Mouse (Mus musculus): ENCODE data around the gene Rmnd5a.
A peak's percentile ranks its signal among the peaks of the same experiment; 100 is the strongest.
"Not testable (repeated sequence)": the region's sequence is repeated elsewhere in the genome, so short reads cannot be mapped to it uniquely, and the experiment has no call there.

Rmnd5a gene

GRCm38 (mm10) chr6:71440492-71441250 is at the start of gene Rmnd5a:
Rmnd5a (minus strand) TSS chr6:71440637.
- peak; percentile 95 for DNase-seq (ENCODE audit: low read depth)

GRCm38 (mm10) chr6:71487966-71488365 is 47.5 kb upstream of the Rmnd5a start:
- DNase-seq (ENCODE audit: low read depth), result no peak

GRCm38 (mm10) chr6:71486867-71487266 is 46.4 kb upstream of the Rmnd5a start:
- no peak for DNase-seq (ENCODE audit: low read depth)

GRCm38 (mm10) chr6:71486226-71486625 is 45.8 kb upstream of the Rmnd5a start:
- DNase-seq (ENCODE audit: low read depth), result no peak

DNA sequence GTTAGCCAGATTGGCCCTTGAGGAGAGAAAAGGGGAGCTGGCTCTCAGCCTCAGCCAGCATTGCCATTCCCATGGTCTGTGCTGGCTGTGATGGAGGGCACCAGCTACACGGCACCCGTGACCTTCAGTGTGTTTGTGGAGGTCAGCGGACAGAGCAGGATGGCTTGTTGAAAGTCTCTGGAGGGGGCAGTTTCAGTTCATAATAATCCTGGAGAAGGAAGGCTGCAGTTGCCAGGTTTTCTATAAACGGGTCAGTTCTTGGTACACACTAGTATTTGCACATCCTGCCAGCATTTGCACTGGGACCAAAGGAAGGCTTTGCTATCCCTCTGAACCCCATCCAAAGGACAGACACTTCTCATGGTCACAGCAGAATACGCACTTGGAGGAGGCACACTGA is 44.8 kb upstream of the Rmnd5a start:
- DNase-seq (ENCODE audit: low read depth), result no peak

DNA sequence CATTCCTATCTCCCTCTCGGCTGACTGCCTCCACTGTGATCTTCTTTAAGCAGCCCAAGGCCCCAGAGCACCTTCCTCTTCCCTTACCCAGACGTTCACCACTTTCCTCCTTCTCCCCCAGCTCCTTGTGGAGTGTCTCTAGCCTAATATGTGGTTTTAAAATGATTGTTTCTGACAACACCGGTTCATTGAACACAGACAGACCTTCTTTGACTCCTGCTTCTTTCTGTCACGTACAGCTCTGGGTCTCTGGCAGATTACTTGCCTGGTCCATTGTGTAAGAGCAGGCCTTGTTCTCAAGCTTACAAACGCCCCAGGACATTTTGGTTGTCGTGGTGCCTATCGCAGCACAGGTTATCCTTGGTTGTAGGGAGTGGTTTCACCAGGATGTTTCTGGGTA is 40.7 kb upstream of the Rmnd5a start:
- DNase-seq (ENCODE audit: low read depth), result no peak

DNA sequence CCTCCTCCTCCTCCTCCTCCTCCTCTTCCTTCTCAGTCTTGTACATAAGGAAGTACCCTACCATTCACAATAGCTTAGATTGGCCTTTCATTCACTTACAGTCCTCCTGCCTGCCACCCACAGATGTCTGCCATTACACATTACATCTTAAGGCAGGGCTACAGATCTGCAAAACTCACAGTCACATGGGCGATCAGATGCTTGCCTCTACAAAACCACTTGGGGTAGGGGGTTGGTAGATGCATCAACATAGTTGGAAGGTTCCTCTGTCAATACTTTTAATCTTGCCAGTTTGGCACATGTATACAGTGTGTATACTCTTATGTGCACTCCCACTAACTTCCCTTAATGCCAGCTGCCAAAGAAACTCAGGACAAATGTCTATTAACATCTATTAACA is 39.7 kb upstream of the Rmnd5a start:
- no peak for DNase-seq (ENCODE audit: low read depth)

- not testable (repeated sequence) for DNase-seq (ENCODE audit: low read depth)
These were observed 39.2 kb upstream of the Rmnd5a start for GRCm38 (mm10) chr6:71479588-71479987.

DNA sequence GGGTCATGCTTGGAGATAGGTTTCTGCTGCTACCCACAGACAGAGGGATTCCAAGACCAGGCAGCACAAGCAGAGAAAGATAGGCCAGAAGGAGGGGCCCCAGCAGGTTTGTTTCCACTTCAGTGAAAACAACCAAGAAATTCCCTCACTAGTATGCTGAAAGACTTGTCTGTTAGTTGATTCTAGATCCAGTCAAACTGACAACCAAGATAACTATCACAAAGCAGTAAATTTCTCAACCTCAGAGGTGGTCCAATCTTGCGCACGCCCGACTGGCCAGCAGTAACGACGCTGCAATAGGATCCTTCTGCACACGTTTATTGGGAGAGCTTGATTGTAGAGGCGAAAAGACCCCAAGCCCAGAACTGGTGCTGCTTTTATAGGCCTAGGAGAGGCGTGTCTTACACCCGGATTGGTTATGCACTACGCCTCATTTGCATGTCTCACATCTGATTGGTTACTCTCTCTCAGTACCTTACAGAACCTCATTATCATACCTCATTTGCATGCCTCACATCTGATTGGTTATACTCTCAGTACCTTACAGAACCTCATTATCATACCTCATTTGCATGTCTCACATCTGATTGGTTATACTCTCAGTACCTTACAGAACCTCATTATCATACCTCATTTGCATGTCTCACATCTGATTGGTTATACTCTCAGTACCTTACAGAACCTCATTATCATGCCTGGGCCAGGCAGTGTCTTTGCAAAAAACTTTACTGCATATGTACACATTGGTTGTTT is 38.6 kb upstream of the Rmnd5a start:
- not testable (repeated sequence) for DNase-seq (ENCODE audit: low read depth)

GRCm38 (mm10) chr6:71476783-71477182 is 36.3 kb upstream of the Rmnd5a start:
- no peak for DNase-seq (ENCODE audit: low read depth)

- no peak for DNase-seq (ENCODE audit: low read depth)
These were observed 35.2 kb upstream of the Rmnd5a start for GRCm38 (mm10) chr6:71475604-71476003.

DNA sequence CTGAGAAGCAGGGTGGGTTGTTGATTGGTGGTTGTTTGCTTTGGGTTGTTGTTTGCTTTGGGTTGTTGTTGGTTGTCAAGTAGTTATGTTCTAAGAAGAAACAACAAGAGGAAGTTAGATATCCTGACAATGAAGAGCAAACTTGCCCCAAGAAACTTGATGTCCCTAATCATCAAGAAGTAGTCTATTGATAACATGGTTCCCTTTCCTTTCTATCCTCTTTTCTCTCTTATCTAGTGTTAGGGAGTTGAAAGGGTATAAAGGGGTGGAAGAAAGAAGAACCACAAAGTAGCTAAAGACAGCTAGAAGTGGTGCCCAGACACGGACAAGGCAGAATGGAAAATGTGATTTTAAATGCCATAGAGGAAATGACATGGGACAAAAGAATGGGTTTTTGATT is 32.3 kb upstream of the Rmnd5a start:
- DNase-seq (ENCODE audit: low read depth), result no peak

- no peak for DNase-seq (ENCODE audit: low read depth)
These were observed 31.5 kb upstream of the Rmnd5a start for GRCm38 (mm10) chr6:71471830-71472520.

DNA sequence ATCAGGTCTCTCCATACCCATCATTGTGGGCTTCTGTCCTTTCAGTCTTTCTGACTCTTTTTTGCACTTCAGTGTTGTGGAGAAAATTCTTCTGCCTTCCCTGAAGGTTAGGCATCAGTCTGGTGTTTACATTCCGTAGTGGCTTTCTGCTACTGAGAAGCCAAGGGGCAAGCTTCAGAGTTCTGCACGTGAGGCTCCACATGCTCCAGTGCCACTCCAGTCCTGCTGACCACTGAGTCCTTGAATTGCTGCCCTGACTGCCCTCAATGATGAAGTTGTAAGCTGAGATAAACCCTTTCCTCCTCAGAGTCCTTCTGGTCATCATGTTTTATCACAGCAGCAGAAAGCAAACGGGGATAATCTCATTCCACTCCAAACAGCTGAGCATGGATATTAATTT is 28.9 kb upstream of the Rmnd5a start:
- no peak for DNase-seq (ENCODE audit: low read depth)

DNA sequence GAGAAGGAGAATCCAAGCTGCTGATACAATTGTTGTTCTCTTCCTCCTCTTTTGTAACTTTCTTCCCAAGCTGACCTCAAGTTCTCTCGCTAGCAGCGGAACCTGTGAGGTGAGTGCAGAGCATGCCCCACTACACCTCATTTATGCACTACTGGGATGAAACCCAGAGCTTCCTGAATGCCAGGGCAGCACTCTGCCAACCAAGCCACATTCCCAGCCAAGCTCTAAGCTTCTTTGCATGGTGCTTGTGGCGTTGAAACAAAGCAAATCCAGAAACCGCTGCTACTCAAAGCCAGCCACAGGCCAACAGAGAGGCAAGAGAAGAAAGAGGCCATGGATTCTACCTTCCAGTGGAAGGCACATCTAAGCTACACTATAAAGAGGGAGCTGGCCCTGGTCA is 27.3 kb upstream of the Rmnd5a start:
- no peak for DNase-seq (ENCODE audit: low read depth)

DNA sequence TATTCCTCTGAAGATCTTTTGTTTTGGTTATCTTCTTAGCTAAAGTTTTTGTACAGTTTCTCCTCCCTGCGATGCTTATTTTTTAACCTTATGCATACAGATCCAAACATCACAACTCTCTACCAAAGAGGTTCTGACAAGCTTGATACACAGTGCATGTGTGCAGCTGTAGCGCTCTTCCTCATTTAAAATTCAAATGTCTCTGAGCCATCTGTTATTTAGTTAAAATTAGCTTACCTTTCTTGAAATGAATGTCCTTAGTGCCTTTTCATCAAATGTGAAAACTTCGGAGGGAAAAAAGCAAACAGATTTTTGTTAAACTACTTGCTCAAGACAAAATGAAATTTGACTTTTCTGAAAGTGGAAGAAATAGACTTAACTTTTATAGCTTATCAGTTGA is 24.7 kb upstream of the Rmnd5a start:
- no peak for DNase-seq (ENCODE audit: low read depth)

GRCm38 (mm10) chr6:71457956-71458608 is 17.6 kb upstream of the Rmnd5a start:
- DNase-seq (ENCODE audit: low read depth), result no peak

DNA sequence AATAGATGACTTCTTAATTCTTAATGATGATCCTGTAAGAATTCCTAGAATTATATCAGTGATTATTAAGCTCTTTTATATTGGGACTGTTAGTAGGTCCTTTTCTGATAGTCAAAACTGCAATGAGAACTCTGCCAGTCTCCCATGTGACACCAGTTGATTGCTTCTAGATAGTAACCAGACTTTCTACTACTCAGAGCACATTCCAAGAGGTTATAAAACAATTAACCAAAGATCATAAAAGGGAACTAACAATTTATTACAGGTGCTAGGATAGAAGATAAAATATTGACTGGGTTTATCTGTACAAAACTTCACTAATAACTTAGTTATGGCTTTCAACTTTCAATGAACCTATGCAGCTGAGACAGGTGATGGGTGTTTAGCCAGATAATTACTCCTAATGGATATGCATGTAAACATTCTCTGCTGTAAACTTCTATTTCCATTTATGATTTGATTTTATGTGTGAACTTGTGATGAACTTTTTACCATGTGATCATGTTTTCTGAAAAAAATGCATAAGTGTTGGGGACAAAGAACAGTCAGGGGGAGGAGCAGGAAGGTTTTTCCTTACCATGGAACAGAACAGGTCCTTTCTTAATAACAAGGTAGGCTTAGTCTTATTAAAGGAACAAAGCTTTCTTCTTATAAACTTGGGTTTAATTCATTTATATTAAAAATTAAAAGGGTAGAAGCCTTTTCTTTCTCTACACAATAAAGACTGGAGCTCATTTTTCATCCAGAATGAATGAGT is 13.7 kb upstream of the Rmnd5a start:
- not testable (repeated sequence) for DNase-seq (ENCODE audit: low read depth)

- DNase-seq (ENCODE audit: low read depth), result no peak
These were observed 12.4 kb upstream of the Rmnd5a start for GRCm38 (mm10) chr6:71452792-71453191.

DNA sequence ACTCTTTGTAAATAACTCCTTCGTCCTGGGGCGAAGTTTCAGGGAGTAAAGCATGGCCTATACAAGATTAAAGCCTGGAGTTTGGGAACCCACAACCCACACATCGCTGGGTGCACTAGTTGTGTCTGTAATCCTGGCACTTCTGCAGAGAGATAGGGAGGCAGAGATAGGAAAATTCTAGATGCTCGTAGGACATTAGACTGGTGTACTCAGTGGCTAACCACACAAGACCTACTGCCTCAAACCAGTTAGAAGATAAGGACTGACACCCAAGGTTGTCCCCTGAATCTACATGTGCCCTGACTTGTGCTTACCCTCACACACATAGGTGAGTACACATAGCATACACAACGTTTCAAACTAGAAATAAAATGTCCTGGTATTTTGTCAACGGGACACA is 5.1 kb upstream of the Rmnd5a start:
- DNase-seq (ENCODE audit: low read depth), result no peak

DNA sequence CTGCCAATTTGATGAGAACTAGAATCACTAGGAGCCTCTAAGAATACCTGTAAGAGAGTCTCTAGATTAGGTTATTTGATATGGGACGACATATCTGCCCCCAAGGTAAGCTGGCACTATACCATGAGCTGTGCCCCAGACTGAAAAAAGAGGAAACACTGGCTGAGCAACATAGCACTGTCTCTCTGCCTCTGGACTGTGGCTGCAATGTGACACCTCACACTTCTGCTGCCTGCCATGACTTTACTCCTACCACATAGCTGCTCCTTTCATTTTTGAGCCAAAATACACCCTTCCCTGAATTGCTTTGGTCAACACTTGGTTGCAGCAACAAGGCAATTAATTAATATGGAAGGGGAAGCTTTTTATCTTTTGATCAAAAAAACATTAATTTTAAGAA is 4.3 kb upstream of the Rmnd5a start:
- DNase-seq (ENCODE audit: low read depth), result no peak

- no peak for DNase-seq (ENCODE audit: low read depth)
These were observed 1.7 kb upstream of the Rmnd5a start for GRCm38 (mm10) chr6:71442130-71442529.

Data from c-Kit-positive CD71-negative TER-119-negative erythroid progenitor cells, embryonic 14.5 days (primary cell).